Mouse (Mus musculus): Measurements from ENCODE around the gene Ankrd17. TPM values are rescaled to one million over a fixed set of nuclear protein-coding genes. Genes with fewer than 3 reads are reported as not detected.
"Not testable (repeated sequence)": the region's sequence is repeated elsewhere in the genome, so short reads cannot be mapped to it uniquely, and the experiment has no call there.

Ankrd17 gene
- total RNA-seq, 2 experiments from 2014 or later = 55.3 to 103 TPM

DNA sequence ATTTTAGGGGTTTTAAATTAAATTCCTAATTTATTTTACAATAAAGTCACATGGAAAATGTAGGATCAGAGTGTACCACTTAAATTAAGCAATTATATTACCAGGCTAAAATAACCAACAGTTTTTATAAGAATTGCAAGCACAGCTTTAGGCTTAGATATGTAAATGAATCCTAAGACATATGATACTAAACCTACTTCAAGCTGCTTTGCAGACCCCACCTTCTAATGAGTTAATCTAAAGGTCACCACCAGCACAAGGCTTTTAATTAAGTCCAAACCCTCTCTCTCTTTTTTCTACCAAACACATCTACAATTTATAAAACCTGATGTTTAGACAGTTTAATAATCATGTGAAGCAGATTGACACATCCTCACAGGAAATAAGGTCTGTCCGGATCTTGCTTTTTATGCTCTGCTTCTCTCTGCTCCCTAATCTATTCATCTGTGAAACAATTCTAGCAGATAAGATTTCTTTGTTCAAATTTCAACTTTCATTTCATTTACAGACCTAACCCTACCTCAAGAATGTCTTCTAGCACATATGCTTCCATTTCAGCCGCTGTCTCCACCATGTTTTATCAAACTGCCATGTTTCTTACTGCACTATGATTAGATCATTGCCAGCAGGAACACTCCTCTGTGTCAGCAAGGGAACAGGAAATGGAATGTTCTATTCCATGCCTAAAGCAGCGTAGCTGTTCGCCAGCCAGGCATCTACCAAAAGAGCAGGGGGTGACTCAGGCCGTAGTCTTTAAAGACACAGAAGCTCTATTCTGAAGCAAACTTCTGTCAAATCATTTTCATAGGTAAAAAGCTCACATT is 27.0 kb downstream of the Ankrd17 start:
- peak; percentile 86 for ATAC-seq (replicated peaks; ENCODE audit: poor library complexity)

- peak; percentile 66 for ATAC-seq (replicated peaks; ENCODE audit: poor library complexity)
These were observed 27.9 kb downstream of the Ankrd17 start for GRCm38 (mm10) chr5:90338177-90339091.

GRCm38 (mm10) chr5:90332478-90332877 is 33.9 kb downstream of the Ankrd17 start:
- peak; percentile 63 for ATAC-seq (replicated peaks; ENCODE audit: poor library complexity)

DNA sequence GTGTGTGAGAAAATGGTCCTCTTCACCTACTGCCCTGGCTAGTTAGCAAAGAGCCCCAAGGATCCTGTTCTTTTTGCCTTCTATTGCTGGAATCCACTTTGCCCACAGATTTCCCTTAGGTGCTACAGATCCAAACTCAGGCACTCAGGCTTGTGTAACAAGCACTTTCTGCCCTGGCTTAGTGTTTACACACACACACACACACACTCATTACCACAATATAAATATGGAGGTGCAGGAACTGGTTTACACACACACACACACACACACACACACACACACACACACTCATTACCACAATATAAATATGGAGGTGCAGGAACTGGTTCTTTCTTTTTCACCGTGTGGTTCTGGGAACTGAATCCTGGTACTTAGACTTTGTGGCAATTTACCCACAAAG is 35.3 kb downstream of the Ankrd17 start:
- peak; percentile 26; the same call in 1 of the 2 replicates for ATAC-seq (replicated peaks; ENCODE audit: poor library complexity)

- ATAC-seq (replicated peaks; ENCODE audit: poor library complexity) = no peak
These were observed 68.0 kb downstream of the Ankrd17 start for GRCm38 (mm10) chr5:90298396-90298795.

GRCm38 (mm10) chr5:90289887-90290286 is 76.5 kb downstream of the Ankrd17 start:
- ATAC-seq (replicated peaks; ENCODE audit: poor library complexity) = no peak

DNA sequence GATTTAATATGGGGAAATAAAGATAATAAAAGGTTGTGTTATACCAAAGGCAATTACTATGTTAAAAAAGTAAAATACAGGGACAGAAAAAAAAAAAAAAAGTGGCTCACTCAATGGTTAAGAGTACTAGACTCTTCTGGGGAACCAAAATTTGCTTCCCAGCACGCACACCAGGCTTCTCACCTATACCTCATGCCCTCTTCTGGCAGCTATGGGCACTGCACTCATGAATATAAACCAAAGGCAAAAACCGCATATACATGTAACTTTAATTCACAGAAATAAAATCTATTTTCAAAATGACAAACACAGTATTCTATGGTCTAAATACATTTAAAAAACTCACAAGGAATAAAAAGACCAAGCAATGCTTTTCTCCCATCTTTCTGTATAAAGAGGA is 79.8 kb downstream of the Ankrd17 start:
- peak; percentile 97 for ATAC-seq (replicated peaks; ENCODE audit: poor library complexity)

DNA sequence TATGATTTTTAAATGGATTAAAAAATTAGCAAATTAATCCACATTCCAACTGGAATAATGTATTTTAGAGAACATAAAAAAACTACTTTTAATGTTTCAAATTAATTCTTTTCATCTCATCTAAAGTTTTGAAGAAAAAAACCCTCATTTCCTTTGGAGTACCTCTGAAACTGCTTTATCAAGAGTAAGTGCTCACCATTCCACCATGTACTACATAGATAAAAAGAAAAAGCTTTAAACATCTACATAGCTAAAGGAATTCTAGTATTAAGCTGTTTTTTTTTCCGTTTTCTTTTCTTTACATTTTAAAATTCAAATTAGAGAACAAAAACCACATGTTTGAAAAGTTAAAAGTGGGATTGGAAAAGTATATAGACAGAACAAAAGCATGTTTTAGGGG is 86.3 kb downstream of the Ankrd17 start:
- ATAC-seq (replicated peaks; ENCODE audit: poor library complexity) = peak; percentile 44; the same call in 1 of the 2 replicates

DNA sequence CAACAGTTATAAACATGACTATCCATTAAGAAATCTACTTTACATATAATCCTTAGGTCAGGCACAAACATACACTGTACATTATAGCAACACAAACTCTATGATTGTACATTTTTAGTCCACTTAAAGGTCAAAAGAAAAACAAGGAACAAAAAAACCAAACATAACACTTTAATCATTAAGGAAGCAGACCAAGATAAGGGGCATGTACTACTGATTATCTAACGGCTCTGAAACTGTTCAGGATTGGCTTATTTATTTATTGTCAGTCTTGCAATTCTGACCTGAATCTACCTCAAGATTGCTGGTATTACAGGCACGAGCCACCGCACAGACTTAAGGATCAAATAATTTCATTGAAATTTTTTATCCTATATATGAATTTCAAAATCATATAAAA is 87.0 kb downstream of the Ankrd17 start:
- ATAC-seq (replicated peaks; ENCODE audit: poor library complexity) = peak; percentile 24; the same call in 1 of the 2 replicates

- peak; percentile 47; the same call in 1 of the 2 replicates for ATAC-seq (replicated peaks; ENCODE audit: poor library complexity)
These were observed 88.9 kb downstream of the Ankrd17 start for GRCm38 (mm10) chr5:90277443-90277842.

DNA sequence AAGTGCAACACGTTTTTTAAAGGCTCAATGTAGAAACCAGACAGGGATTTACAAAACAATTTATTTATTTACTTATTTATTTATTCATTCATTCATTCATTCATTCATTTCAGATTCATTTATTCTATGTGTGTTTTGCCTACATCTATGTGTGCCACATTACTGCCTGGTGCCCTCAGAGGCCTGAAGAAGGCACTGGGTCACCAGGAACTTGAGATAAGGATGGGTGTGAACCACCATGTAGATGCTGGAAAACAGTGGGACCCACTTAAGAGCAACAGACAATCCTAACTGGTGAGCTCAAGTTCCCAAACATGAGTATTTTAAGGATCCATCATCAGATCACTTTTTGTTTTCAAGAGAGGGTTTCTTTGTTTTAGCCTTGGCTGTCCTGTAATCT is 91.6 kb downstream of the Ankrd17 start:
- ATAC-seq (replicated peaks; ENCODE audit: poor library complexity) = peak; percentile 71

- ATAC-seq (replicated peaks; ENCODE audit: poor library complexity) = not testable (repeated sequence)
These were observed 104.1 kb downstream of the Ankrd17 start for GRCm38 (mm10) chr5:90262230-90262629.

- ATAC-seq (replicated peaks; ENCODE audit: poor library complexity) = no peak
These were observed 109.4 kb downstream of the Ankrd17 start for GRCm38 (mm10) chr5:90257023-90257422.

GRCm38 (mm10) chr5:90247503-90247902 is 118.9 kb downstream of the Ankrd17 start:
- ATAC-seq (replicated peaks; ENCODE audit: poor library complexity) = no peak

- no peak for ATAC-seq (replicated peaks; ENCODE audit: poor library complexity)
These were observed 119.4 kb downstream of the Ankrd17 start for GRCm38 (mm10) chr5:90246987-90247386.

DNA sequence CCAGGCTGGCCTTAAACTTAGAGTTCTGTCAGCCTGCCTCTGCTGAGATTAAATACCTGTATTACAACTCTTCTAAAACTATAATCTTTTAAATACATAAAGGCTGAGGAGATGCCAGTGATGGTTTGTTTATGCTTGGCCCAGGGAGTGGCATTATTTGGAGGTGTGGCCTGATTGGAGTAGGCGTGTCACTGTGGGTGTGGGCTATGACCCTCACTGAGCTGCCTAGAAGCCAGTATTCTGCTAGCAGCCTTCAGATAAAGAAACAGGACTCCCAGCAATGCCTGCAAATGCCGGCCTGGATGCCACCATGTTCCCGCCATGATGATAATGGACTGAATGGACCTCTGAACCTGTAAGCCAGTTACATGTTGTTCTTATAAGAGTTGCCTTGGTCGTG is 119.8 kb downstream of the Ankrd17 start:
- ATAC-seq (replicated peaks; ENCODE audit: poor library complexity) = peak; percentile 64; the same call in 1 of the 2 replicates

- ATAC-seq (replicated peaks; ENCODE audit: poor library complexity) = no peak
These were observed 121.0 kb downstream of the Ankrd17 start for GRCm38 (mm10) chr5:90245416-90245815.

DNA sequence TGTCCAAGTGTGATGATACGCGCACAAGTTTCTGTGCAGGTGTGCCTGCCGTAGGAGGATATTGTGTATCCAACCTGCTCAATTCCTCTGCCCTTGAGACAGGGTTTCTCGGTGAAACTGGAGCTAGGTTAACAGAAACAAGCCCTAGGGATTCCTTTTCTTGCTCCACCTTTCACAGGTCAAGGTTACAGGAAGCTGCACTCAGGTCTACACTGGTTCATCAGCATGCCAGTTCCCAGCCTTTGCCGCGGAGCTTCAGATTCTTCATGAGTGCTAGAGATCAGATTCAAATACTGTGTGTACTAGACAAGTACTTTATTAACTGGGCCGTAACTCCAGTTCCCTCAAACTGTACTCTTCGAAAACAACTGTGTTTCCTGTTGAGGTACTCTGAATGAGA is 131.2 kb downstream of the Ankrd17 start:
- no peak for ATAC-seq (replicated peaks; ENCODE audit: poor library complexity)

- no peak for ATAC-seq (replicated peaks; ENCODE audit: poor library complexity)
These were observed 133.1 kb downstream of the Ankrd17 start for GRCm38 (mm10) chr5:90233305-90233704.

DNA sequence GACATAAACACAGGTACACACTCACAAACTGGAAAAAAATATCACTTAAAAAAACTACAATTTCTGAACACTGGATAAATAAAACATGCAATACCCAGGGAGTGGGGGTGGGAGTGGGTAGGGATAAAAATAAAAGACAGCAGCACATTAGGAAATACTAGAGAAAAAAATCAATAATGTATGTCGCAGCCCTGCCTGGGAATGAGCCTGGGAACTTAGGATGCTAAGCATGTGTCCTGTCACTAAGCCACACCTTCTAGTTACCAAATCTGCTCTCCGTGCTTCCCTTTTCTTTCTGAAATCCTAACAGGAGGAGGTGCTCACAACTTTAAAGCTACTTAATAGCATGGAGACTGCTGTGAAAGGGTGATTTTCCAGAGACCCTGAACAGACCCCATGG is 136.6 kb downstream of the Ankrd17 start:
- no peak for ATAC-seq (replicated peaks; ENCODE audit: poor library complexity)

GRCm38 (mm10) chr5:90226696-90227095 is 139.7 kb downstream of the Ankrd17 start:
- ATAC-seq (replicated peaks; ENCODE audit: poor library complexity) = no peak

DNA sequence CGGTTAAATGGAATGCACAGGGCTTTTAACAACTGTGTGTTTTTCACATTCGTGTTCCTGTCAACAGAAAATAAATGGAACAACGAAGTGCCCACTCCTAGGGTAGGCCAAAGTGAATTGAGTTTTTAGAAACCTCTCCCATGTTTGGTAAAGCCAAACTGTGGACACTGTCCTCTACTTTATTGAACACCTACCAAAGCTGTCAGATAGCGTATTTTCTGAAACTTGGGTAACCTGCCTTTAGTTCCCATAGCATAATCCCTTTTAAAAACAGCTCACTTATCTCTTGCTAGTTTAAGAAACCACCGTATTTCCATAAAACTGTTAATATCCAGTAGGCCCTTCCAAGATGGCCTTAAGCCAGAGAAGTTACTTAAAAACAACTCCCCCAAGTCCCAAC is 141.6 kb downstream of the Ankrd17 start:
- no peak for ATAC-seq (replicated peaks; ENCODE audit: poor library complexity)
